Mouse (Mus musculus): ENCODE results near the gene Sez6l. TPM values are rescaled to one million over a fixed set of nuclear protein-coding genes. Genes with fewer than 3 reads are reported as not detected.

Gene Sez6l
- polyA plus RNA-seq, 1 experiment from 2014 or later: 2.7 TPM

DNA sequence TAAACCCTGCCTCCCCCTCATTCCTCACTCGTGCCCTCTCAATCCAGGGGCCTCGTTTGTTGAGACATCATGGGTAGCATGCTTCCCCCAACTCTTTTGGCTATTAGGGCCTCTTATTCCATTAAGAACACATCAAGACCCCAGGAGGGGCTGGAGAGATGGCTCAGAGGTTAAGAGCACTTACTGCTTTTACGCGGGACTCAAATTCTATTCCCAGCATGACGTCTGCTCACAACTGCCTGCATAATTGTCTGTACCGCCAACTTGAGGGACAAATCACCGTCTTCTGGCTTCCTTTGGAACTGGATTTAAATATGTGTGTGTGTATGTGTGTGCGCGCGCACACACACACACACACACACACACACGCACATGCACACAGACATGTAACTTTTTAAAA lies 42.8 kb downstream of the Sez6l start:
- no peaks in the 10 kb centered on the region for H3K27me3 ChIP-seq (replicated peaks; ENCODE audit: control insufficient read depth, insufficient read depth, low read length)
- 50% methylated on average over 11 of the region's 11 CpGs for WGBS
- H3K4me1 ChIP-seq (replicated peaks; ENCODE audit: control insufficient read depth, insufficient read depth, low read length): no peaks in the 10 kb centered on the region
- no peak overlapping the region for H3K27ac ChIP-seq (ENCODE audit: low read depth)
- no peak overlapping the region for H3K4me3 ChIP-seq (ENCODE audit: low read depth, low read length)
- ATAC-seq (replicated peaks; ENCODE audit: low FRiP score, low TSS enrichment, low read depth): no peak
- H3K36me3 ChIP-seq (ENCODE audit: control insufficient read depth, insufficient read depth, low read length): no peaks in the 10 kb centered on the region
- no peak overlapping the region for H3K9ac ChIP-seq (ENCODE audit: low read length)
- H3K4me2 ChIP-seq (ENCODE audit: low read length): no peak overlapping the region
- H3K9me3 ChIP-seq (ENCODE audit: control insufficient read depth, low read length): peaks cover 7% of the 10 kb centered on the region; the same call in 1 of the 2 replicates
- no peak for DNase-seq (ENCODE audit: low spot score)

DNA sequence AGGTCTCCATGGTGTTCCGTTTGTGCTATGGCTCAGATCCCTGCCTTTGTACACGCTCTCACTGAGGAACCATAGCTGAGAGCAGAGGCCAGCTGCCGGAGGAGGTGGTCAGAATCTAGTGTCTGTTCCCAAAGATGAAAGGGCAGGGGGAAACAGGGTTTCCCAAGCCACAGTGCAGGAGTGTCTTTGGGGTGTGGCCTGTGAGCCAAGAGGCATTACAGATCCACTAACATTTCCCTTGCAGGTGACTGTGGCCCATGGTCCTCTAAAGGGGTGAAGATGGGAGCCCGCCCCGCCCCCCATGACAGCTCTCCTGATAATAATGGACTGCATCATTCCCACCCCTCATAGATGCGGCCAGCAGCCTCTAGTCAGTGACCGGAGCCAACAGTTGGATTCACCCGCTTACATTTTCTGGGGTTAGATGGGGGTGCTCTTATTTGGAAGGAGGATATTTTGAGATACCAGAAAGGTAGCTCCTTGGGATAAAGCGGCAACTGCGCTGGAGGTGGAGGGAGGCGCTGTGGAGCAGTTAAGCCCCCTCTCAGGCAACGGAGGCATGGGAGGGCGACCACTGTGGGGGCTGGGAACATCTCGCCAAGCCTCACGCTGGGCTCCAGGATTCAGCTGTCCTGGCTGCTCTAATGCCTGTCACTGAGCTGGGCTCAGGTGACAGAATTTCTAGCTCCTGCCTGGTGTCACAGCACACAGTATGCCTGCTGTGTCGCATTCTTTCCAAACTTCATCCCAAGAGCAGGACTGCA lies 43.5 kb downstream of the Sez6l start:
- no peak for ATAC-seq (replicated peaks; ENCODE audit: low FRiP score, low TSS enrichment, low read depth)
- 52% methylated on average over 16 of the region's 16 CpGs for WGBS

DNA sequence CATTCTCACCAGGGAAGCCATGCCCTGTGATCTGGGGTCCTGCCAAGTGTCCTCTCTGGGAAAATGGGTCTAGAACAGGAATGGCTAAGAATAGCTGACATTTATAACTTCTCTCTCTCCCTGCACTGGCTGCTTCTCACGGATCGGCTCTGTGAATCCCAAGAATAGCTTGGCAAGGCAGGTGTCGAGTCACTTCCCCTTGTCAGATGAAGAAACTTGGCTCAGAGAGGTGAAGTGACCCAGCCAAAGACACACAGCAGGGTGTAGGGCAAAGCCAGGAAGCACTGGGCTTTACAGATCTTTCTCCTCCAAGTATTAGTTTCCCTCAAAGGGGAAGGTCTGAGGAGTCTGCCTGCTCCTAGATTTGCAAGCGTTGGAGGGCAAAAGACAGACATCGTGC lies 44.1 kb downstream of the Sez6l start:
- 86% methylated on average over 5 of the region's 5 CpGs for WGBS
- no peak overlapping the region for H3K4me2 ChIP-seq (ENCODE audit: low read length)
- no peak for ATAC-seq (replicated peaks; ENCODE audit: low FRiP score, low TSS enrichment, low read depth)

More for the DNA sequence above, 43.5 kb downstream of the Sez6l start:
- peaks cover 7% of the 10 kb centered on the region; the same call in 1 of the 2 replicates for H3K9me3 ChIP-seq (ENCODE audit: control insufficient read depth, low read length)
- no peak overlapping the region for H3K9ac ChIP-seq (ENCODE audit: low read length)
- no peak overlapping the region for H3K27ac ChIP-seq (ENCODE audit: low read depth)
- no peaks in the 10 kb centered on the region for H3K27me3 ChIP-seq (replicated peaks; ENCODE audit: control insufficient read depth, insufficient read depth, low read length)
- no peak for DNase-seq (ENCODE audit: low spot score)
- H3K4me3 ChIP-seq (ENCODE audit: low read depth, low read length): no peak overlapping the region
- H3K4me2 ChIP-seq (ENCODE audit: low read length): no peak overlapping the region
- no peaks in the 10 kb centered on the region for H3K36me3 ChIP-seq (ENCODE audit: control insufficient read depth, insufficient read depth, low read length)
- H3K4me1 ChIP-seq (replicated peaks; ENCODE audit: control insufficient read depth, insufficient read depth, low read length): no peaks in the 10 kb centered on the region

DNA sequence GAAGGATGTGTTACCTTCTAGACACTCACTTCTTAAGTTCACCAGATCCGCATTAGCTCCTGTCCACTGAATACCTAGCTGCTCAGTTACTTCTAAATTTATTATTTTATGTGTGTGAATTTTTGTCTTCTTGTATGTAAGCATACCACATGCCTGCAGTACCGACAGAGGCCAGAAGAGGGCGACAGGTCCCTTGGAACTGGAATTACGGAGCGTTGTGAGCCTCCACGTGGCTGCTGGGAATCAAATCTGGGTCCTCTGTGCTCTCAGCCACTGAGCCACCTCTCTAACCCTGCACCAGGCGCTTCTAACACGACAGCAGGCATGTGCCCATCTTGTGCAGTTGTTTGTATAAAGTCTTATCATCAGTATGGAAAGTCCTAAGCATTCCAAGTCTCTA lies 44.8 kb downstream of the Sez6l start:
- DNase-seq (ENCODE audit: low spot score) (no peak), ATAC-seq (replicated peaks; ENCODE audit: low FRiP score, low TSS enrichment, low read depth) (no peak)
- H3K4me1 ChIP-seq (replicated peaks; ENCODE audit: control insufficient read depth, insufficient read depth, low read length): no peaks in the 10 kb centered on the region
- H3K36me3 ChIP-seq (ENCODE audit: control insufficient read depth, insufficient read depth, low read length): no peaks in the 10 kb centered on the region
- H3K4me2 ChIP-seq (ENCODE audit: low read length): no peak overlapping the region
- H3K27me3 ChIP-seq (replicated peaks; ENCODE audit: control insufficient read depth, insufficient read depth, low read length): no peaks in the 10 kb centered on the region
- WGBS: 66% methylated on average over 8 of the region's 8 CpGs
- H3K9me3 ChIP-seq (ENCODE audit: control insufficient read depth, low read length): peaks cover 7% of the 10 kb centered on the region; the same call in 1 of the 2 replicates
- no peak overlapping the region for H3K27ac ChIP-seq (ENCODE audit: low read depth)
- no peak overlapping the region for H3K4me3 ChIP-seq (ENCODE audit: low read depth, low read length)
- no peak overlapping the region for H3K9ac ChIP-seq (ENCODE audit: low read length)

More for the DNA sequence above, 44.1 kb downstream of the Sez6l start:
- no peak overlapping the region for H3K9ac ChIP-seq (ENCODE audit: low read length)
- no peak overlapping the region for H3K4me3 ChIP-seq (ENCODE audit: low read depth, low read length)
- no peak for DNase-seq (ENCODE audit: low spot score)
- H3K36me3 ChIP-seq (ENCODE audit: control insufficient read depth, insufficient read depth, low read length): no peaks in the 10 kb centered on the region
- peaks cover 7% of the 10 kb centered on the region; the same call in 1 of the 2 replicates for H3K9me3 ChIP-seq (ENCODE audit: control insufficient read depth, low read length)
- H3K4me1 ChIP-seq (replicated peaks; ENCODE audit: control insufficient read depth, insufficient read depth, low read length): no peaks in the 10 kb centered on the region
- H3K27ac ChIP-seq (ENCODE audit: low read depth): no peak overlapping the region
- H3K27me3 ChIP-seq (replicated peaks; ENCODE audit: control insufficient read depth, insufficient read depth, low read length): no peaks in the 10 kb centered on the region

DNA sequence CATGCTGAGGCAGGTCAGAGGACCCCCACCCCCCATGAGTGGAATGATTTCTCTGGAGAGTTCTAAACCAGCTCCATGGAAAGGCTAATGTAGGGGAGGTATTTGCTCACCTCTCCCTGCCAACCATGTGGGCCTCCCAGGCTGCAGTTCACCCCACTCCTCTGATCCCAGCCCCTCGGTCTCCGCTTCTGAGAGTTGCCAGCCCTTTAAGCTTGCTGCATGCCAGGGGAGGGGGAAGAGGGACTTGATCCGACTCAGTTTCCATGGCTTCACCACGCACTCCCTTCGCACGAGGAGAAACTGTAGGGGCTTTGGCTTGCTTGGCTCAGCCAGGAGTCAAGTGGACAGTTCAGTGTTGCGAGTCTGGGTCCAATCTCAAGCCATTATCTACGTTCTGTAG lies 45.9 kb downstream of the Sez6l start:
- no peaks in the 10 kb centered on the region for H3K4me1 ChIP-seq (replicated peaks; ENCODE audit: control insufficient read depth, insufficient read depth, low read length)
- 74% methylated on average over 8 of the region's 8 CpGs for WGBS
- H3K4me2 ChIP-seq (ENCODE audit: low read length): no peak overlapping the region
- DNase-seq (ENCODE audit: low spot score) (no peak), ATAC-seq (replicated peaks; ENCODE audit: low FRiP score, low TSS enrichment, low read depth) (no peak)
- no peaks in the 10 kb centered on the region for H3K27me3 ChIP-seq (replicated peaks; ENCODE audit: control insufficient read depth, insufficient read depth, low read length)
- no peak overlapping the region for H3K9ac ChIP-seq (ENCODE audit: low read length)
- no peak overlapping the region for H3K4me3 ChIP-seq (ENCODE audit: low read depth, low read length)
- H3K27ac ChIP-seq (ENCODE audit: low read depth): no peak overlapping the region
- H3K9me3 ChIP-seq (ENCODE audit: control insufficient read depth, low read length): peaks cover 7% of the 10 kb centered on the region; the same call in 1 of the 2 replicates
- no peaks in the 10 kb centered on the region for H3K36me3 ChIP-seq (ENCODE audit: control insufficient read depth, insufficient read depth, low read length)

DNA sequence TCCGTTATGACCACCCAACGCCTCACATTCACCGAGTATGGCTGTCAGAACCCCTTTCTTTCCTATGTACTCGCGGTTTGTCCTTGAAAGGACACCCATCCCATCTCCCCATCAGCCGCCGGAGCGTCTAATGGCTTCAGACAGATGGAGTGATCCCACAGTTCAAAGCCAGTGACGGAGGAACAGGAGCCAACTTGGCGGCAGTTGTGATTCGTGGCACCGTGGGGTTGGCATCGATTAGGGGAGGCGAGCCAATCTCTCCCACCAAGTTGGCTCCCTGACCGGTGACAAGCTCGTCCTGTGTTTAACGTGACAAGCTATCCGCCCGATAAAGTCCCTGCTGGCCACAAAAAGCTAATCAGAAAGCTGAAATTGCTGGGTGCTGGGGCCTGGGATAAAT lies 50.0 kb downstream of the Sez6l start:
- H3K4me2 ChIP-seq (ENCODE audit: low read length): no peak overlapping the region
- no peak for ATAC-seq (replicated peaks; ENCODE audit: low FRiP score, low TSS enrichment, low read depth)
- H3K4me1 ChIP-seq (replicated peaks; ENCODE audit: control insufficient read depth, insufficient read depth, low read length): 0 out of 2 replicates have a peak, but pooled peaks cover 3% of the 10 kb centered on the region
- no peak overlapping the region for H3K4me3 ChIP-seq (ENCODE audit: low read depth, low read length)
- no peaks in the 10 kb centered on the region for H3K9me3 ChIP-seq (ENCODE audit: control insufficient read depth, low read length)
- H3K36me3 ChIP-seq (ENCODE audit: control insufficient read depth, insufficient read depth, low read length): no peaks in the 10 kb centered on the region
- no peak overlapping the region for H3K9ac ChIP-seq (ENCODE audit: low read length)
- DNase-seq (ENCODE audit: low spot score): no peak
- no peaks in the 10 kb centered on the region for H3K27me3 ChIP-seq (replicated peaks; ENCODE audit: control insufficient read depth, insufficient read depth, low read length)
- 83% methylated on average over 19 of the region's 19 CpGs for WGBS
- H3K27ac ChIP-seq (ENCODE audit: low read depth): no peak overlapping the region

DNA sequence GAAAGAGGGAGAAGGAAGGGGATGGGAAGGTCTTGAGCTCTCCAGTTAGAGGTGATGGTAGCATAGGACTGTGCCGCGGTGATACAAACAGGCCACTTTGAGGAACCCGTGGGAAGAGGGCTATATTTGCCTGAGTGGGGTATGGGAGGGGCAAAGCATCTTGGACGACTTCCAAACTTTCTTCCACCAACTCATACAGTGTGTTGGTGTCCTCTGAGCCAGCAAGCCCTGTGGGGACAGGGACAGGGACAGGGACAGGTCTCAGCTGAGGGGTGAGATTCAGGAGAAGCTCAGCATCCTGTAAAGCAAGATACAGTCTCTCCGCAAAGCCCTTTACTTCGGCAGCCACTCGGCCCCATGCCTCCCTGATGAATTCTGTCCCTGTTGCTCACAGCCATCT lies 50.5 kb downstream of the Sez6l start:
- WGBS: 72% methylated on average over 7 of the region's 7 CpGs
- ATAC-seq (replicated peaks; ENCODE audit: low FRiP score, low TSS enrichment, low read depth) (no peak), DNase-seq (ENCODE audit: low spot score) (no peak)
- H3K4me1 ChIP-seq (replicated peaks; ENCODE audit: control insufficient read depth, insufficient read depth, low read length): 0 out of 2 replicates have a peak, but pooled peaks cover 7% of the 10 kb centered on the region
- H3K4me2 ChIP-seq (ENCODE audit: low read length): no peak overlapping the region
- H3K36me3 ChIP-seq (ENCODE audit: control insufficient read depth, insufficient read depth, low read length): no peaks in the 10 kb centered on the region
- H3K9me3 ChIP-seq (ENCODE audit: control insufficient read depth, low read length): no peaks in the 10 kb centered on the region
- no peak overlapping the region for H3K4me3 ChIP-seq (ENCODE audit: low read depth, low read length)
- H3K27me3 ChIP-seq (replicated peaks; ENCODE audit: control insufficient read depth, insufficient read depth, low read length): 0 out of 2 replicates have a peak, but pooled peaks cover 4% of the 10 kb centered on the region
- no peak overlapping the region for H3K27ac ChIP-seq (ENCODE audit: low read depth)
- H3K9ac ChIP-seq (ENCODE audit: low read length): no peak overlapping the region

DNA sequence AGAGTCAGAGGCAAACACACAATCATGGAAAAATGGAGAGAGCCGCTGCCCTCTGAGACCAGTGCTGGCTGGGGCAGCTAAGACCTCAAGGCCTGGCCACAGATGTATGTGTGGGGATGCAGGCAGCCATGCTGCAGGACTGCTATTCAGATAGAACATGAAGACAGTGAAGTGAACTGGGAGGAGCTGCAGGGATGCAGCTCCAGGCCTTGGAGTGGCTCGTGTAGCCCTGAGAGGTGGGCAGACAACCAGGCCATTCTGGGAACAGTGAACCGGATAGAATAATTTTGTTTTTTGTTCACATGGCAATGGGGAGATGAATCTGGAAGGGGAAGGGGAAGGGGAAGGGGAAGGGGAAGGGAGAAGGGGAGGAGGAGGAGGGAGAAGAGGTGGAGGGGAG lies 51.0 kb downstream of the Sez6l start:
- ATAC-seq (replicated peaks; ENCODE audit: low FRiP score, low TSS enrichment, low read depth): no peak
- DNase-seq (ENCODE audit: low spot score): no peak
- H3K9me3 ChIP-seq (ENCODE audit: control insufficient read depth, low read length): no peaks in the 10 kb centered on the region
- no peaks in the 10 kb centered on the region for H3K36me3 ChIP-seq (ENCODE audit: control insufficient read depth, insufficient read depth, low read length)
- H3K4me1 ChIP-seq (replicated peaks; ENCODE audit: control insufficient read depth, insufficient read depth, low read length): 0 out of 2 replicates have a peak, but pooled peaks cover 9% of the 10 kb centered on the region
- H3K27ac ChIP-seq (ENCODE audit: low read depth): no peak overlapping the region
- no peak overlapping the region for H3K9ac ChIP-seq (ENCODE audit: low read length)
- WGBS: 89% methylated on average over 3 of the region's 3 CpGs
- H3K27me3 ChIP-seq (replicated peaks; ENCODE audit: control insufficient read depth, insufficient read depth, low read length): peaks cover 7% of the 10 kb centered on the region; the same call in 1 of the 2 replicates
- no peak overlapping the region for H3K4me3 ChIP-seq (ENCODE audit: low read depth, low read length)
- no peak overlapping the region for H3K4me2 ChIP-seq (ENCODE audit: low read length)

DNA sequence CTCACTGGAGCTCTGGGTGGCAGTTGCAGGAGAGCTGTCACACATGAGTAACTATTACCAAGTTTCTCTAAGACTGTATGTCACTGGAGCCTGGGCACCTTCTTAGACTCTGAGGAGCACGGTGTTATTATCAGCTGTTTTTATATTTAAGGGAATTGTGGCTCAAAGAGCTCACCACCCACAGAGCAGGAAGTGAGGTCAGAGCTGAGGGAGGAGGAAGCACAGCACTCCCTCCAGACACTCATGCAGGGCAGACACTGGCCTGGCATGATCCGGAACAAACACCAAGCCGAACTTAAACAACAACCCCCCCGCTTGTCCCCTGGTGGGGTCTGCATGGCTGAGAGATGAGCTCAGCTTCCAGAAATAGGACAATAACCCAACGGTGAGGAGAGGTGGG lies 51.7 kb downstream of the Sez6l start:
- Histone ChIP-seq H3K27me3 (replicated peaks; ENCODE audit: control insufficient read depth, insufficient read depth, low read length) (peaks cover 8% of the 10 kb centered on the region; the same call in 1 of the 2 replicates), H3K27ac (ENCODE audit: low read depth) (no peak overlapping the region), H3K9me3 (ENCODE audit: control insufficient read depth, low read length) (no peaks in the 10 kb centered on the region), H3K4me1 (replicated peaks; ENCODE audit: control insufficient read depth, insufficient read depth, low read length) (0 out of 2 replicates have a peak, but pooled peaks cover 9% of the 10 kb centered on the region), H3K9ac (ENCODE audit: low read length) (no peak overlapping the region), H3K4me2 (ENCODE audit: low read length) (no peak overlapping the region), H3K36me3 (ENCODE audit: control insufficient read depth, insufficient read depth, low read length) (no peaks in the 10 kb centered on the region), H3K4me3 (ENCODE audit: low read depth, low read length) (no peak overlapping the region)
- ATAC-seq (replicated peaks; ENCODE audit: low FRiP score, low TSS enrichment, low read depth) (no peak), DNase-seq (ENCODE audit: low spot score) (no peak)
- WGBS: 41% methylated on average over 5 of the region's 5 CpGs
